Mouse (Mus musculus) heart, postnatal 0 days (tissue): ENCODE measurements at regions not wholly inside any gene's neighbourhood (a gene's known extent, or its start where the extent isn't known, plus 50 kb on each side); places are given as distances from the start of the nearest gene placed in this dataset.
"Not testable (repeated sequence)": the region's sequence is repeated elsewhere in the genome, so short reads cannot be mapped to it uniquely, and the experiment has no call there.

Experiments used
- CTCF ChIP-seq: IDR thresholded peaks from 2 replicates; pipeline ENCODE4 v1.5.1; 2016; ENCODE audit warnings: antibody characterized with exemption, control low read depth, low read depth
- EP300 ChIP-seq: IDR thresholded peaks from 2 replicates; pipeline ENCODE4 v1.6.1; 2016; ENCODE audit warnings: antibody characterized with exemption, low read depth

DNA sequence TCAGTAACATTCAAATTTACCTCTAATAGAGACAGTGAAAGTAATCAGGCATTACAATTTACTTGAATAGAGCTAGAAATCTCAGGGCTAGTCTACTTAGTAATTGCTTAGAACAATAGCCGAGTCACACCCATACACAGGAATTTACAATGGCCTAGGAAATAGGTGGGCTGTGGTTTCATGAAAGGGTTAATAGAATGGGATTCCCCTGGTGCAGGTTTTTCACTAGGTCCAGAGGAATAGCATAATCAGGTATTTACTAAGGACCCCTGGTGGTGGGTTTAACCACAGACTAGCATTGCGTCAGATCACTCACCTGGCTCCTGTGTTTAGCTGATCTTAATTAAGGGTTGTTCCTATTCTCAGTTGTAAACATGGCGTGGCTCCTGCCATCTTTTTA is 290.8 kb downstream of the Cyp26b1 start:
- TF ChIP-seq CTCF, EP300: not testable (repeated sequence)
